Mouse (Mus musculus) thymus, adult 2 months (tissue): ENCODE measurements around the gene Arhgap10. TPM values are rescaled to one million over a fixed set of nuclear protein-coding genes. Genes with fewer than 3 reads are reported as not detected.
A peak's percentile ranks its signal among the peaks of the same experiment; 100 is the strongest.

ENCODE experiments used
- DNase-seq: peaks from one replicate; pipeline ENCODE4 v3.0.0; 2021
- H3K27ac ChIP-seq: fragments of 200-500 bp; 2 replicates; pipeline ENCODE4 v1.5.1; 2012; ENCODE audit warnings: low read length, control low read depth; ENCODE audit not compliant: control insufficient read depth, insufficient read depth
- H3K27me3 ChIP-seq: fragments of 200-500 bp; 2 replicates; pipeline ENCODE4 v1.6.1; 2012; ENCODE audit warnings: mild to moderate bottlenecking, low read length, moderate library complexity, mixed read lengths; ENCODE audit not compliant: control insufficient read depth, insufficient read depth
- H3K36me3 ChIP-seq: fragments of 200-500 bp; 2 replicates; pipeline ENCODE4 v1.6.1; 2012; ENCODE audit warnings: mild to moderate bottlenecking, low read length, moderate library complexity; ENCODE audit not compliant: control insufficient read depth, insufficient read depth
- H3K4me1 ChIP-seq: fragments of 200-500 bp; replicated peaks from 2 replicates; pipeline ENCODE4 v1.6.1; 2012; ENCODE audit warnings: low read length; ENCODE audit not compliant: control insufficient read depth, insufficient read depth
- H3K4me3 ChIP-seq: fragments of 200-500 bp; 2 replicates; pipeline ENCODE4 v1.5.1; 2012; ENCODE audit warnings: mild to moderate bottlenecking, low read length, control low read depth, moderate library complexity; ENCODE audit not compliant: control insufficient read depth, insufficient read depth
- CTCF ChIP-seq: fragments of 200-500 bp; IDR thresholded peaks from 2 replicates; pipeline ENCODE4 v1.5.1; 2012; ENCODE audit warnings: mild to moderate bottlenecking, control low read depth, low read length, moderate library complexity, borderline replicate concordance; ENCODE audit not compliant: control insufficient read depth, poor library complexity, insufficient read depth; ENCODE audit errors: extremely low read depth
- POLR2A ChIP-seq: fragments of 200-500 bp; IDR thresholded peaks from 2 replicates; pipeline ENCODE4 v1.6.1; 2012; ENCODE audit warnings: mild to moderate bottlenecking, low read length, control low read depth, moderate library complexity; ENCODE audit not compliant: control insufficient read depth, poor library complexity, insufficient read depth; ENCODE audit errors: extremely low read depth
- WGBS: fragments of 180-500 bp; shearing (Covaris S2); methylation state at CpG from one replicate; pipeline ENCODE4 v1.1.7; 2018; 5-methylcytosine and 5-hydroxymethylcytosine counted together
- polyA plus RNA-seq: library from polyadenylated mRNA; depleted of rRNA; stranded (reverse); fragments of >200 nt; gene quantifications from 2 replicates; pipeline ENCODE4 v1.2.3, GENCODE M21; 2012

The Arhgap10 gene
- polyA plus RNA-seq, 1 experiment: 12.9 TPM

GRCm38 (mm10) chr8:77518201-77519115 is 705 bp upstream of the Arhgap10 start:
- peak overlapping the region; percentile 99 for H3K4me3 ChIP-seq
- no peaks in the 10 kb centered on the region for H3K27me3 ChIP-seq
- no peak overlapping the region for H3K27ac ChIP-seq
- no peak for TF ChIP-seq CTCF
- TF ChIP-seq POLR2A: no peak
- WGBS: 5% methylated on average over 33 of the region's 33 CpGs
- peaks cover 10% of the 10 kb centered on the region for H3K4me1 ChIP-seq
- DNase-seq: no peak
- H3K36me3 ChIP-seq: no peaks in the 10 kb centered on the region

- TF ChIP-seq POLR2A (no peak), CTCF (no peak)
- Histone ChIP-seq H3K27me3 (no peaks in the 10 kb centered on the region), H3K27ac (no peak overlapping the region), H3K36me3 (no peaks in the 10 kb centered on the region), H3K4me1 (peaks cover 10% of the 10 kb centered on the region), H3K4me3 (peak overlapping the region; percentile 99)
- peak; percentile 25 for DNase-seq
- 9% methylated on average over 10 of the region's 10 CpGs for WGBS
Observed at GRCm38 (mm10) chr8:77516845-77517244, 908 bp downstream of the Arhgap10 start.

- no peak overlapping the region for H3K4me3 ChIP-seq
- H3K27ac ChIP-seq: no peak overlapping the region
- no peak for TF ChIP-seq POLR2A
- TF ChIP-seq CTCF: no peak
- no peaks in the 10 kb centered on the region for H3K36me3 ChIP-seq
- no peaks in the 10 kb centered on the region for H3K27me3 ChIP-seq
- H3K4me1 ChIP-seq: peaks cover 10% of the 10 kb centered on the region
- 86% methylated on average over 8 of the region's 8 CpGs for WGBS
- no peak for DNase-seq
Observed at GRCm38 (mm10) chr8:77515786-77516185, 2.0 kb downstream of the Arhgap10 start.

GRCm38 (mm10) chr8:77515201-77515600 is 2.6 kb downstream of the Arhgap10 start:
- peaks cover 15% of the 10 kb centered on the region for H3K4me1 ChIP-seq
- no peak overlapping the region for H3K4me3 ChIP-seq
- H3K36me3 ChIP-seq: no peaks in the 10 kb centered on the region
- DNase-seq: no peak
- WGBS: 95% methylated on average over 8 of the region's 8 CpGs
- TF ChIP-seq POLR2A (no peak), CTCF (no peak)
- no peaks in the 10 kb centered on the region for H3K27me3 ChIP-seq
- H3K27ac ChIP-seq: no peak overlapping the region

GRCm38 (mm10) chr8:77511750-77512493 is 5.8 kb downstream of the Arhgap10 start:
- Histone ChIP-seq H3K4me1 (peaks cover 15% of the 10 kb centered on the region), H3K36me3 (no peaks in the 10 kb centered on the region), H3K4me3 (no peak overlapping the region), H3K27me3 (no peaks in the 10 kb centered on the region), H3K27ac (no peak overlapping the region)
- WGBS: 86% methylated on average over 13 of the region's 13 CpGs
- TF ChIP-seq POLR2A (no peak), CTCF (no peak)
- DNase-seq: no peak

GRCm38 (mm10) chr8:77510426-77510825 is 7.3 kb downstream of the Arhgap10 start:
- TF ChIP-seq POLR2A (no peak), CTCF (no peak)
- 36% methylated on average over 3 of the region's 3 CpGs for WGBS

More at GRCm38 (mm10) chr8:77510426-77510825, 7.3 kb downstream of the Arhgap10 start:
- H3K4me3 ChIP-seq: no peak overlapping the region
- no peak for DNase-seq
- H3K27me3 ChIP-seq: no peaks in the 10 kb centered on the region
- H3K36me3 ChIP-seq: no peaks in the 10 kb centered on the region
- H3K4me1 ChIP-seq: peaks cover 5% of the 10 kb centered on the region
- no peak overlapping the region for H3K27ac ChIP-seq
